ENCODE assay signal across 22 mouse cellular contexts in the genomic region with DNA sequence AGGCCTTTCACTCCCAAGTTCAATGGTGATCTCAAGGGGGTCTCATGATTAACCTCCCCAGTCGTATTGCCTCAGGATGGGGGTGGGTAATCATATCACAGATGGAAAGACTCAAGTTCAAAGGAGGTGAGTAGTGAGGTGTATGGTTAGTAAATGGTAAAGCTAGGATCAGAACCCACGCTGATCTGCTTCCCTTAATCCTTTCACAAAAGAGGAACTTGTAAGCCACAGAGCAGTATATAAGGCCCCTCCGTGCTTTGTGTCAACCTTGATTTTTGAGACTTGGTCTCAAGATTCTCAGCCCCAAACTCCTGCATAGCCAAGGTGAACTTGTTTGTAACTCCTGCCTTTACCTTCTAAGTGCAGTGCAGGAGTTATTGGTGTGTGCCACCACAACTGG. TPM values are rescaled to one million over a fixed set of nuclear protein-coding genes. Genes with fewer than 3 reads are reported as not detected.
"Had no signal": no experiment of that assay in that cellular context is flagged by ENCODE, and none has a peak within 500 bp of the region (broad histone marks: within the 10 kb centered on the region; RNA-seq: fewer than 3 reads in every experiment).

No protein-coding gene starts in this region.

- ATAC-seq: midbrain, embryonic 13.5 days; midbrain, embryonic 15.5 days had no signal

- H3K36me3 ChIP-seq: liver, embryonic 13.5 days; liver, embryonic 15.5 days; midbrain, embryonic 10.5 days; midbrain, embryonic 13.5 days; midbrain, embryonic 15.5 days; neural tube, embryonic 13.5 days; neural tube, embryonic 15.5 days; stomach, embryonic 15.5 days had no signal

- H3K4me2 ChIP-seq: liver, embryonic 13.5 days; liver, embryonic 15.5 days; lung, embryonic 14.5 days; midbrain, embryonic 13.5 days; midbrain, embryonic 15.5 days; neural tube, embryonic 13.5 days; neural tube, embryonic 15.5 days; stomach, embryonic 15.5 days had no signal

- H3K4me1 ChIP-seq: liver, embryonic 15.5 days; midbrain, embryonic 13.5 days; midbrain, embryonic 15.5 days; neural tube, embryonic 13.5 days; neural tube, embryonic 15.5 days; stomach, embryonic 15.5 days had no signal

- DNase-seq: liver, embryonic 13.5 days; lung, adult 18-20 months; lung, embryonic 14.5 days; lung, postnatal 10 days; lung, postnatal 4 days; retina, postnatal 1 day; right cerebral cortex, adult 18-20 months; right cerebral cortex, postnatal 25 days; right cerebral cortex, postnatal 4 days; spleen, adult 18-20 months; thymus, postnatal 14 days; thymus, postnatal 36 days had no signal

- H3K27me3 ChIP-seq: liver, embryonic 13.5 days; liver, embryonic 15.5 days; midbrain, embryonic 13.5 days; midbrain, embryonic 15.5 days; neural tube, embryonic 13.5 days; neural tube, embryonic 15.5 days; stomach, embryonic 15.5 days had no signal

- H3K9ac ChIP-seq: liver, embryonic 13.5 days; liver, embryonic 15.5 days; lung, embryonic 14.5 days; midbrain, embryonic 13.5 days; midbrain, embryonic 15.5 days; neural tube, embryonic 13.5 days; neural tube, embryonic 15.5 days; stomach, embryonic 15.5 days had no signal

- H3K9me3 ChIP-seq: liver, embryonic 13.5 days; liver, embryonic 15.5 days; midbrain, embryonic 10.5 days; midbrain, embryonic 13.5 days; midbrain, embryonic 15.5 days; neural tube, embryonic 13.5 days; neural tube, embryonic 15.5 days; stomach, embryonic 15.5 days had no signal

- H3K4me3 ChIP-seq: liver, embryonic 13.5 days; liver, embryonic 15.5 days; midbrain, embryonic 10.5 days; midbrain, embryonic 13.5 days; midbrain, embryonic 15.5 days; myocyte; neural tube, embryonic 13.5 days; neural tube, embryonic 15.5 days; stomach, embryonic 15.5 days had no signal

- H3K27ac ChIP-seq: liver, embryonic 13.5 days; liver, embryonic 15.5 days; midbrain, embryonic 10.5 days; midbrain, embryonic 13.5 days; midbrain, embryonic 15.5 days; neural tube, embryonic 13.5 days; neural tube, embryonic 15.5 days; stomach, embryonic 15.5 days; stomach, postnatal 0 days had no signal

RNA-seq across cellular contexts. Expression of a gene that starts 16.8 kb away (rescaled TPM):
- polyA plus RNA-seq: small intestine, adult 2 months had no signal

RNA-seq across cellular contexts. Expression of a gene that starts 42.3 kb away (rescaled TPM):
- polyA plus RNA-seq: small intestine, adult 2 months had no signal
